Mouse (Mus musculus) left cerebral cortex, postnatal 4 days (tissue): Measurements from ENCODE around the gene Col5a1. TPM values are rescaled to one million over a fixed set of nuclear protein-coding genes. Genes with fewer than 3 reads are reported as not detected.
A peak's percentile ranks its signal among the peaks of the same experiment; 100 is the strongest.

Experiments
- DNase-seq: peaks from one replicate; pipeline ENCODE4 v3.0.0-alpha.2; 2022
- intact Hi-C: fragments of 180-260 bp; cut with DNase I; formaldehyde crosslinking; loops from one replicate; pipeline ENCODE4 v1.15.1; 2025
- total RNA-seq, 2 experiments: library from RNA; stranded (reverse); gene quantifications; 2 replicates each; pipeline ENCODE4 v1.2.3; 2021

The Col5a1 gene
- total RNA-seq: 10 to 100 TPM; 11.1 to 12.4 TPM

DNA sequence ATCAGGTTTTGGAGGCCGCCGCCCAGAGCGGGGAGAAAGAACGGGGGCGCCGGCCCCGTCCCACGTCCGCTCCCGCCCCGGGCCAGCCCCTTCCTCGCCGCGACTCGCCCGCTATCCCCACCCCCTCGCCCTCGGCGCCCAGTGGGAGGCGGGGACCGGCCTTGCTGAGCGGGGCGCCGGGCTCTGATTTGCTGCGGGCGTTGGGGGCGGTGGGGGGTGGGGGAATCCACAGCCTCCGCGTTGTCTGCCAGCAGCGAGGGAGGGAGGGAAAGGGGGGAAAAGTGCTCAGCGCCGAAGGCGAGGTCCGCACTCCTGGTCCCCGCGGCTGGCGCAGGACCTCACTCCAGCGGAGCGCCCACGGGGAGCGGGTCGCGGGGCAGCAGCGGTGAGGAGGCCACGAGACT lies at the start of gene Col5a1:
Gene Col5a1 (plus strand): TSS at position 278 of the 404 bp plus-strand sequence.
- intact Hi-C loops: loop anchor here (5.0 kb wide), 1 partner anchor 119 kb away; no protein-coding TSS in a partner anchor
- DNase-seq: peak; percentile 86

DNA sequence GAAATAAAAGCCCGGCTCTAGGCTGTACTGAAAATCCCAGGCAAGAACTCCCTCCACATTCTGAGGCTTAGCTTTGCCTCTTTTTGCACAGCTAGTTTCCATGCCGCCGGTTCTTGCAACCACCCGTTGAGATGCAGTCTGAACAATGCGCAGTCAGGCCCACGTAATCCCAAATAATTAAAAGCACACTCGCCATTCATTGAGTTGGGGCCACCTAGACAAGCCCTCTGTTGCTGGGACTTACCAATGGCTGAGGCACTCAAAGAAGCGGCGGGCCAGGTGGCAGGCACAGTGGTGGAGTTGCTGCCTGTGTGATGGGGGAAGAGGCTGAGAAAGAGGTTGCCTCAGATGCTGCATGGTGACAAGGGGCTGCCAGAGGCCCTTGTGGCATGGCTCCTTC lies 48.1 kb upstream of the Col5a1 start:
- intact Hi-C loops: no loop called here
- DNase-seq: no peak

DNA sequence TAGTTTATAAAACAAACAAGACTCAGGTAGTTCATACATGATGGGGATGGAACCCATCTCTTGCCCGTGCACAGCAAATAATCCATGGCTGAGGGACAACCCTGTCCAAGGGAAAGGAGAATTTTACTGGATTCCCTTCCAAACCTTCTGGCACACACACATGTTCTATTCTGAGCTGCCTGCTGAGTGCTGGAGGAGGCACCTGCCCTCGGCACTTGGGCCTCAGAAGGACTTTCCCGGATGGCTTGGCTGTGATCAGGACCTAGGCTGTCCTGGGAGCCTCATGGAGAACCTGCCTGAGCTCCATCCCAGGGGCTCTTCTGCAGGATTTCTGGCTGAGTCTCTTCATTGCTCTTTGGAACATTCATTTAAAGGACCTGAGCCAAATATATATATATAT lies 45.3 kb upstream of the Col5a1 start:
- DNase-seq: no peak
- intact Hi-C loops: no loop called here

DNA sequence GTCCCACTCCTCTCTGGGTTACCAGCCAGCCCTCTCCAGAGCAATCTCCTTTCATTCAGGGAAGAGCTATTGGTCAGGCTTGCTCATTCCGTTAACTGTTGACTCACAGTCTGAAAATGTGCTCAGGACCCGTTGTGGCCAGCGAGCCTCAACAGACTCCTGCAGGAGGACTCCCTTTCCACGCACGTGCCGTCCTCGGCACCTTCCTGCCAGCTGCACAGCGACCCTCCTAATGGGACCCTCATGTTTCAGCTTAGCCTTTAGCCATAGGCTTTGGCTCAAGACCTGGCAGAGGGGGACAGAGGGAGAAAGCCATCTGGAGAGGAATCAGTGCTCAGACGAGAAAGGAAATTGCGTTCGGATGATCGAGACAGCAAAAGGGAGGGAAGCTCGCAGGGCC lies 43.3 kb upstream of the Col5a1 start:
- intact Hi-C loops: no loop called here
- no peak for DNase-seq

DNA sequence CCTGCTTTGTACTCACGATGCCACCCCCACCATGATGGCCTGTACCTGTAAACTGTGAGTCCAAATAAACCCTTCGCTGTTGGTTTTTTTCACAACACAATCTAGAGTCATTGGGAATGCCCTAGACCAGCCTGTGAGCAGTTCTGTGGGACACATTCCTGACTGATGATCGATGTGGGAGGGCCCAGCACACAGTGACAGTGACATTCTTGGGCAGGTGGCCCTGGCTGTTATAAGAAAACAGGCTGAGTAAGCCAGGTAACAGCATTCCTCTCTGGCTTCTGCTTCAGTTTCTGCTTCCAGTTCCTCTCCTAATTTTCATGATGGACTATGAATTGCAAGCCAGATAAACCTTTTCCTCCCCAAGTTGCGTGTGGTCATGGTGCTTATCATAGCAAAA lies 41.3 kb upstream of the Col5a1 start:
- DNase-seq: no peak
- intact Hi-C loops: no loop called here

DNA sequence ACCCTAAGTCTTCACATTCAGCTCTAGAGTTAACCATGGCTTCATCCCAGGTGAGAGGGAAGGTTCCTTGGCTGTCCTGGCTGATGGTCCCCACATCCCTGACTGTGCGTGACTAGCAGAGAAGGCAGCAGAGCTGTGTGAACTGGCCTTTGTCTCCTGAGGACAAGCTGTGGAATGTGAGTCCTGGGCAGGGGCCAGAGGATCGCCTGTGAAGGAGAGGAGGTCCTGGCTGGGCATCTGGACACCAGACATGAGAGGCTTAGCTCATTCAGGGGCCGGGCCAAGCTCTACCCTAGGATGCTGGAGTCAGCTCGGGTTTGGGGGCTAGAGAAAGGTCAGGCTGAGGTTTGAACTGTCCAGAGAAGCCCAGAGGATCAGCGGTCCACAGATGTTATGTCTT lies 39.2 kb upstream of the Col5a1 start:
- intact Hi-C loops: no loop called here

DNA sequence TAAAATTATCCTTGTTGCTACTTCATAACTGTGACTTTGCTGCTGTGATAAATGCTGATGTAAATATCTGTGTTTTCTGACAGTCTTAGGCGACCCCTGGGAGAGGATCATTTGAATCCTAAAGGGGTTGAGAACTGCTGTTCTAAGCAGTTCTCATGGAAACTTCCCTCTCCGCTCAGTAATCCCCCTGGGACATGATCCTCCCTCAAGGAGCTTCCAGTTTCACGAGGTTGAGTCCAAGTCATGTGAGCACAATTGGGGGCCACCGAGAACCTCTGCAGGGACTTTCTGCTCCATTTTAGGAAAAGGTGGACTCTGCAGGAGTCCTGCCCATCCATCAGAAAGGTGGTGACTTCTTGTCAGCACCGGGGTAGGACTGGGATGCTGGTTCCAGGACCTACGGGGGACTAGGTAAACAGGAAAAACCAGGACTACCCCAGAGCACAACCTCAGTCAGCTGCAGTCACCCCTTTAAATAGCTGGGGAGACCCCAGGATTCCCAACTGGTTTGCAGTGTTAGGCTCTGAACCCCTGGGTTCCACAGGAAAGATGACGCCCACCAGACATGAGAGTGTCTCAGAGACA lies 38.3 kb upstream of the Col5a1 start:
- intact Hi-C loops: no loop called here
- DNase-seq: no peak

More for the DNA sequence above, 39.2 kb upstream of the Col5a1 start:
- DNase-seq: no peak

DNA sequence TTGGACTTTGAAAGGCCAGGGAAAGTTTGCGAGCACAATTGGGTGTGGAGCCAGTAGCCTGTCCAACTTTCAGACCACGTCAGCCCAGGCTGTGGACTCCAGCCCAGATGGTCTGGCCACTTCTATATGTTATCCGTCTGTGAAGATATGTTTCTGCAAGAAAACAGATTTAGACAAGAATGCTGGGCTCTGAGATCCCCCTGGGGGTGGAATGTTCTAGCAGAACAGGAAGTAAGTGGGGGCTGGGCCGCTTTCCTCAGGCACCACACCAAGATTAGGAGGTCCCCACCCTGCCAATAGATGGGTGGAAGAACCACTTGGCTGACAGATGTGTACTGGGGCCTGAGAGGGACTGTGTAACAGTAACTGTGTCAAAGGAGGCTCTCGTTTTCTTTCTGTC lies 37.8 kb upstream of the Col5a1 start:
- intact Hi-C loops: no loop called here
- no peak for DNase-seq

DNA sequence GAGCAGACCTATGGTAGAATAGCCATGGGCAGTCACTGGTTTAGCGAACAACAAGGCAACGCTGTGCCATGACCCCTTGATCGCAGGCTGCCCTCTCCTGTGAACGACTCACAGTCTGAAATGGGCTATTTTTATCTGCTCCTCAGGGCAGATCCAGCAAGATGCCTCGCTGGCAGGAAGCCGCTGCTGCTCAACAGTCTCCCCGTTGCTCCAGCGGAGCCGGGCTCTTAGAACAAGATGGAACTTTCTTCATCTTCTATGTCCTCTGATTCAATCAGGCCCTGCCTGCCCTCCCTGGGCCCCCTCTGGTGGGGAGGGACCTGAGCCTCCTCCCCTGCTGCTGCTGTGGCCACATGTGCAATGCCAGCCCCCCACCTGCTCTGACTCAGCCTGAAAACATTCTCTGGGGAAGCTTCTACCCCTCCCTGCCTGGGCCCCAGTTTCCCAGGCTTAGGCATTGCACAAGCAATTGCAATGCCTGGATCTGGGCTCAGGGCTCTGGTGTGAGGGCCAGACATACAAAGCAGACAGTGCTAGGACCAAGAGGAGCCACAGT lies 27.8 kb upstream of the Col5a1 start:
- DNase-seq: no peak
- intact Hi-C loops: no loop called here

DNA sequence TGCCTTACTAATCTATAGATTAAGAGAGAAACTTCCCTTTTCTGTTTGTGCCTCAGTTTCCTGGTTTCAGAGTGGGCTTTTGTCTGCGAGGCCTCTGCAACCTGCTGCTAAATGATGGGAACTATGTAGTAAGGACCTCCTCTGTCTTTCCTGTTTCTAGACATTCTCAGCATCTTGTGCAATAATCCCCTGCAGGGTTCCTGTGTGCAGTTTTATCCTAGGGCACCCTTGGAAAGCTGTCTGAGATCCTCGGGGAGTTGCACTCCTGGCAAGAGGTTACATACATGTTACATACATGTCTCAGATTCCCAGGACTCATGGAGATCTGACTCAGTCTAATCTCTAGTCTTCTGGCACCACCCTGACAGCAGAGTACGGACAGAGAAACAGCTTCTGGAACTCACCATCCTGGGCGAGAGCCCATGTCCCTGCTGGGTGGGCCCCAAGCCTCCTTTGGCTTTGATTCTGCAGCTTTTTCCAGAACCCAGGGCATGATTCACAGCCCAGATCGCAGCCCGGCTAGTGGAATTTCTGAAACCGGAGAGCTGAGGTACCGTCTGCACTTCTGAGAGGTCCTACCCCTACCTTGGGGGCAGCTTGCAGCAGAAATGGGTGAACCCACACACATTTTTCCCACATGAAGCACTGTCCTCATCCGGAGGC lies 24.5 kb upstream of the Col5a1 start:
- no peak for DNase-seq
- intact Hi-C loops: no loop called here

DNA sequence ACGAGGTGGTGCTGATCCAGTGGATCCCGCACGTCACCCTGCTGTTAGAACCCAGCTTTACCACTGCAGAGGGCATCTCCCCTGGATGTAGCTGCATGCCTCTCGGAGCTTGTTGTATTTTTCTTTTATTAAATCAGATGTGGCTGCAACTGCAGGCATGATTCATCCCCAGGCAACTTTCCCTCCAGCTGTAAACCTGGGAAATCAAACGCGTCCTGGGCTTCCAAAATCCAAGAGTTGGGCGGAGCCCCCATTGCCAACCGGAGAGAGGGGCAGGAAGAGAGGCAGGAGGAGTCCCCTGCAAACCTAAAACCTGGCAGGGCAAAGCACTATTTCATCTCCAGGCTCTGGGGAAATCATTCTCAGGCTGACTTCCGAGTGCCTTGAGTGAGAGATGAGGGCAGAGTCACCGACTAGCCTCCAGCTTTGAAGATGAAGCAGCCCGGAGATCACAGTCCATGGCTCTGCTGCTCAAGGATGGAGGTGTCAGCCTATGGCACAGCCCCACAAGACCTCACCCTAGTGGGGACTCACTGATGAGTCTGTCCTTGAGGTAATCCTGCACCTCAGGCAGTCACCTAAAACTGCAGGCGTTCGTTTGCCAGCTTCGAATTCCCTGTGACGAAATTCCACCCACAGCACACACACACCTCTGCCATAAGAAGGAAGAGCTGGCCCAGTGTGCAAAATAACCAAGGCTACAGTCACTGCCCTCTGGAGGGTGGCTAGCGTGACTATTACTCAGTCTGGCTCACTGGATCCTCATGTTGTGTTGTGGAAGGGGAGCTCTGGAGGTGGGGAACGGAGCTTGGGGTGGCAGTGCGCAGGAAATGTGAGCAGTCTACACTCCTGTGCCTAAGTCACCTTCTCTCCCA lies 21.5 kb upstream of the Col5a1 start:
- DNase-seq: no peak
- intact Hi-C loops: no loop called here

DNA sequence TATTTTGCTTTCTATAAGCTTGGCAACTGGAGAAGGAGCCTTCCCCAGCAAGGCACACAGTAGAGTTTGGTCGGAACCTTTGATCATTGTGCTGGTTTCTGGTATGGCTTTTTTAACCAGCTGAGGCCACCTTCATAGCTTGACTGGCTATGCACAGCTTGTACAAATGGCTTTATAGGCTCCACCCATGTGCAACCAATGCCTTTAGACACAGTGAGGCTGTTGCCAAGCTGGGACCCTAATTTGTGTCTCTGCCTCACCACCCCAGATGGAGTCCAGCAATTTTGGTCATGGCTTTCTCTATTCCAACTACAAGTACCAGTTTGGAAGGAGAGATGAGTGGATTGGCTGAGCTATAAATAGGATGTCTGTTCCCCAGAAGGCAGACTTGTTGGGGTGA lies 15.6 kb upstream of the Col5a1 start:
- no peak for DNase-seq
- intact Hi-C loops: no loop called here

DNA sequence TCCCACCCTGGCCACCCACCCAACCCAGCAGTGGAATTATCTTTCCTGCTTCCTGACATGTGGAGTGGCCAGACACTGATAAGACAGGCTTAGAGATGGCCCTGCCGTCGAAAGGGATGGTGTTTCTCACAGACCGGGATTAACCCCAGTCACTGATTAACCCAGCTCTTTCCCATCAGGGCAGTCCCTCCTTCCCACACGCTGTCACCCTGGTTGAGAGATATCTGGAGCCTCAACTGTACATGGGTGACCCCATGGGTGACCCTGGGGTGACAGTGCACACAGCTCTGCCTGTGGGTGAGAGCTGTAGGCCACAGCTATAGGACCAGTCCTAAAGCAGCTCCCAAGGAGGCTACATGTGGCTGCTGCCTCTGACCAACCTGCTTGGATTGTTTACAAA lies 15.2 kb upstream of the Col5a1 start:
- intact Hi-C loops: no loop called here
- no peak for DNase-seq

DNA sequence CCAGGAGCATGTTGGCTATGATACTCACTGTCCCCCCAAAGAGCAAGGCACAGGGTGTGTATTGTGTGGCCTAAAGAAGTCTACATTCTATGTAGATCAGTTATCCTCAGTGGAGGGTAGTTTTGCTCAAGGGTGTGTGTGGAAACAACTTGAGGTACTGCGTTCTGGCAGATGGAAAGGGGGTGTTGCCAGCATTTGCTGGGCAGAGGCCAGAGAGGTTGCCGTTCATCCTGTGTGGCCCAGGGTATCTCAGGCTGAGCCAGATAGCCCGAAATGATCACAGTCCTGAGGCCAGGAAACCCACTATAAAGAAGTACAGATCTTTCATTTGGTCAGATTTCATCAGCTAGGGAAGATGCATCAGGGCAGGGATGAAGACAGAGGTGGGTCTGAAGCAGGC lies 13.9 kb upstream of the Col5a1 start:
- DNase-seq: peak; percentile 75
- intact Hi-C loops: no loop called here

DNA sequence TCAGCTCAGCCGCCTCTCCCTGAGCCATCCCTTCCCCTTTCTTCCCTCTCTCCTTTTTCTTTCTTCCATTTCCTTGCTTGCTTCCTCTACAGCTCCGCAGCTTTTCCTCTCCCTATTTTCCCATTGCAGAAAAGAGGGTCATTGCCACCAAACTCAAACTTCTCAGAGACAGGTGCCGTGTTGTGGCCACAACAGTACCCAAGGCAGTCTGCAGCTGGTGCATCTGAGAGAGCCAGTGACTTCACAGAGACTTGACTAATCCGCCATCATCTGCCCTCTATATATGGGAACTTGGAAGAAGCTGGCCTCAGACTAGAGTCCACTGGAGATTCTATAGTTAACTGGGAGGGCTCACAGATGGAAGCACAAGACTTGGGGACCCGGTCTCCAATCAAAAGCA lies 13.2 kb upstream of the Col5a1 start:
- intact Hi-C loops: no loop called here
- no peak for DNase-seq

DNA sequence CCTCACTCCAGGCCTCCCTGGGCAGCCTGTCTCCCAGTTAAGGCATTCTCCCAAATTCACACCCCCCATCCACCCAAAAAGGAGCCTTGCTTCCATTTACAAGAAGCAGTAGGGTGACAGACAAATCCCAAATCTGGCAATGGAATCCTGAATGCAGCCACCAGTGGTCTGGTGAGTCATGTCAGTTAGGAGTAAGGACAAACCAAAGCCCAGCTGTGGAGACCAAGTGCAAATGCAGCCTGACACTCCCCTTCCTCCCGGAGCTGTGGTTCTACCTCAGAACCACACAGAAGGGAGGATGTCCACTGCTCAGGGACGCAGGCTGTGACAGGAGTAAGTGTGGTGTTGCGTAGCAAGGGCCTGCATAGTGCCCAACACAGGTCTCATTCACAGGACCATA lies 11.6 kb upstream of the Col5a1 start:
- intact Hi-C loops: no loop called here
- DNase-seq: no peak

DNA sequence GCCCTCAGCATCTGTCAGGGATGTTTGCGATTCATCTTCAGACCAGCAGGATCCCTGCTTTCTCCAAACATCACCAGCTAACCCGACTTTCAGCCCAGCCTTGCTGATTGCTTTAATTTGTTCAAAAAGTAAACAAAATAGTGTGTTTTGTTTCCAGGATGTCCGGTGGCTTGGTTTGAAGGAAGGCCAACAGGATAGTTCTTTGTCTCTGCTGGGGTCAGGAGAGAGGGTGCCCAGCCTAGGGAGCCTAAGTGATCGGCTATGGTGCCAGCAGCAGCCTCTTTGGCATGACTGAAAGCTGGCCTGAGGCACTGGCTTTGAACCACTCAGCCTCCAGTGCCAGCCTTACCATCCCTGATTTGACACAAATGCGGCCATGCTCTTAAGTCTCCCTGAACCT lies 11.0 kb upstream of the Col5a1 start:
- DNase-seq: peak; percentile 30
- intact Hi-C loops: no loop called here

DNA sequence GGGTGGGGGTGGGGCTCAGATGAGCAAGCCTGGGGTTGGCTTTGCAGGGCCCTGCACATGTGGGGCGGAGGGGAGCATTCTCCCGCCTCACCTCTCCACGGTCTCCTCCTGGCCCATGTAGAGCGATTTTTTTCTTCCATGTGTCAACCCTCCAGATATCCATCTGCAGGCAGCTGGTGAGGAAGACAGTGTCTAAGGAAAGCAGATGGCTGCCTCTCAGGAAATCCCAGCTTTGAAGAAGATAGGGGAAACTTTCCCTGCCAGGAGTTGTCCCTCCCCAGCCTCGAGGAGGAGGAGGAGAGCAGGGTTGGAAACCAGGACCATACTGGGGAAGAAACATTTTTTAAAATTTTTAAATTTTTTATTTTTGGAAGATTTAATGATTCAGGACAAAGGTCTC lies 10.4 kb upstream of the Col5a1 start:
- intact Hi-C loops: no loop called here
- no peak for DNase-seq

DNA sequence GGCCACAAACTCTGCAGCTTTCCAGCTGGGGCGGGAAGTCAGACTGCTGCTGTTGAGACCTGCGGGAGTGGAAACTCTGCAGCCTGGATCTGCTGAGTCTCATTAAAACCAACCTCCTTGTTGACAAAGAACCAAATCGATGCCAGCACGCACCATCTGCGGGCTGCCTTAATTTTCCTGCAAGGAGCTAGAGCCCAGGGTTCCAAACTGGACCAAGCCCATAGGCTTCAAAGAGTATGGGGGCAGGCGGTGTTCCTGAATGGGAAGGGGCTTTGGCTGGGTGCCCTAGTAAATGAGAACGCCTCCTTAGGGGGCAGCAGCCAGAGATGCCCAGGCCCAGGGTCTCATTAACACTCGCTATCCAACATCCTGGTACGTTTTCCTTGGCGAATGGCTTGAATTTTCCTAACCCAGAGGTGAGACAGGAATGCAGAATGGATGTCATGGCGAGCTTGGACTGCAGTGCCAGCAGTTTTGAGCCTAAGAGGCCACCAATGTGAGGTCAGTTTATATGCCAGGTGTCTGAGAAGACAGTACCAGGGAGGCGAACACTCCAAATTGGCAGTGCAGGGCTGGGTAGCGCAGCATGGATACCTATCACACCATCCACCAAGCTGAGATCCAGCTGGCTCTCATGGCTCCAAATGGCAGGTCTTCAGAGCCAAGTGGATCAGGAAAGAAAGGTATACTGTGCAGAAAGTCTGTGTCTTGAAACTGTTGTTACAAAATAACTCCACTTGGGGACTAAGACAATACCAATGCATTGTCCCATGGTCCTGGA lies 9.3 kb upstream of the Col5a1 start:
- intact Hi-C loops: no loop called here
- DNase-seq: peak; percentile 55

DNA sequence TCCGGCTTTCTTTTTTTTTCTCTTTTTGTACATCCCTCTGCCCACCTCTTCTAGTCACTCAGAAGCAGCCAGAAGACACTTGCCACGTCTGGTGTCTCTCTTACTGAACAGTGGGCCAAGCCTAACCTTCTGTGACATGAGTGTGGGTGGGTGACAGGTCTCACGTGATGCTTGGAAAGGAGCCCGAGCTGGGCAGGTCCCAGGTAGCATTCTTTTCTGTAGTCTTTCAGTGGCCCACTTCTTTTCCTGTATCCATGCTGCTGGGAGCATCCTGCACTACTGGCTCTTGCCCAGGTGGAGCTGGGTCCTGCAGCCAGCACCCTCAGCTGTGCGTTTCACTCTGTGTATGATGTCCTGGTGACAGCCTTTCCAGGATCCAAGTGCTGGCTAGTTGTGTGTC lies 8.2 kb upstream of the Col5a1 start:
- DNase-seq: no peak
- intact Hi-C loops: no loop called here

DNA sequence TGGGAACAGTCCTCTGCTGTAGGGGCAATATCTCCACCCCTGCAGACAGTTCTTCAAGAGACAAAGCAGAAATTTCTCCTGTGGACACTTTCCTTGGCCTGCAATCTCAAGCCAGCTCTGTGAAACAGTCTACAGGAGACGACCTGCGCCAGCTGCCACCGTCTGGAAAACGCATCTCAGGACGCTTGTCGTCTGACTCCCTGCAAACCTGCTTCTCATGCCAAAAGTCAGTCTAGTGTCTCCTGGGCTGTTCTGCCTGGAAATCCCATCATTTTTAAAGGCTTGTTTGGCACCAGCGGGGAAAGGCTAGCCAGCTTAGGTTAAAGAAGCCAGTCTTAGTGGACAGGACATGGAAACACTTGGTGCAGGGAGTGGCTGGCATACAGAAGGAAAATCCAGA lies 2.9 kb upstream of the Col5a1 start:
- DNase-seq: no peak
- intact Hi-C loops: no loop called here
